ENCODE assay signal across 8 mouse cellular contexts in genomic region chr19:53892061-53892460, GRCm38 (mm10). TPM values are rescaled to one million over a fixed set of nuclear protein-coding genes. Genes with fewer than 3 reads are reported as not detected.
DNase-seq lines count a peak whose midpoint lies in the region; ATAC-seq lines count a peak whose summit lies in the region.

Gene Pdcd4 (plus strand): TSS chr19:53892231.

- peak within 1 kb of the TSS; percentile 69 for H3K27ac ChIP-seq in heart, embryonic 15.5 days
- H3K27ac ChIP-seq in midbrain, embryonic 10.5 days (replicated peaks), result 0 out of 2 replicates have a peak within 1 kb of the TSS, but pooled peaks have one; percentile 6

- DNase-seq in urinary bladder, adult 2 months (ENCODE audit: low spot score), result no peak
- no peak for DNase-seq in urinary bladder, postnatal 25 days (ENCODE audit: low spot score)
- no peak for DNase-seq in layer of hippocampus, postnatal 36 days
- no peak for DNase-seq in midbrain, embryonic 10.5 days (ENCODE audit: low spot score)
- peak; percentile 27 for DNase-seq in yolk sac, embryonic 10.5 days (ENCODE audit: low spot score)
- DNase-seq in B cell, adult 2 months, result no peak

- WGBS in heart, embryonic 15.5 days, result 29% methylated on average over 3 of the region's 3 CpGs
- WGBS in midbrain, embryonic 10.5 days, result 71% methylated on average over 3 of the region's 3 CpGs

- H3K9me3 ChIP-seq in heart, embryonic 15.5 days (replicated peaks), result no peaks in the 10 kb centered on the region
- no peaks in the 10 kb centered on the region for H3K9me3 ChIP-seq in midbrain, embryonic 10.5 days (replicated peaks)

- H3K4me3 ChIP-seq in heart, embryonic 15.5 days, result no peak within 1 kb of the TSS
- H3K4me3 ChIP-seq in midbrain, embryonic 10.5 days, result no peak within 1 kb of the TSS

- no peaks in the 10 kb centered on the region for H3K27me3 ChIP-seq in heart, embryonic 15.5 days
- no peaks in the 10 kb centered on the region; the same call in 1 of the 2 replicates for H3K27me3 ChIP-seq in midbrain, embryonic 10.5 days (ENCODE audit: low read depth, poor library complexity, severe bottlenecking)

- ATAC-seq in erythroblast, adult 5-6 weeks (replicated peaks; ENCODE audit: low FRiP score, poor library complexity, severe bottlenecking), result 0 out of 2 replicates have a peak, but pooled peaks have one; percentile 15
- no peak; the same call in 1 of the 2 replicates for ATAC-seq in heart, embryonic 15.5 days (replicated peaks; ENCODE audit: insufficient number of reproducible peaks, insufficient read depth, low FRiP score, low read depth)

- peaks cover 44% of the 10 kb centered on the region for H3K4me1 ChIP-seq in heart, embryonic 15.5 days (replicated peaks)
- 0 out of 2 replicates have a peak, but pooled peaks cover 4% of the 10 kb centered on the region for H3K4me1 ChIP-seq in midbrain, embryonic 10.5 days

- H3K9ac ChIP-seq in heart, embryonic 15.5 days, result no peak within 1 kb of the TSS; the same call in 1 of the 2 replicates

- no peaks in the 10 kb centered on the region for H3K36me3 ChIP-seq in heart, embryonic 15.5 days
- no peaks in the 10 kb centered on the region for H3K36me3 ChIP-seq in midbrain, embryonic 10.5 days

- H3K4me2 ChIP-seq in heart, embryonic 15.5 days, result no peak within 1 kb of the TSS

RNA-seq across cellular contexts. Expression of gene Pdcd4, which starts in this region (rescaled TPM):
- polyA plus RNA-seq in urinary bladder, adult 2 months (2012; rRNA removed), result 81.3 and 100 TPM in 2 replicates
- 46.9 and 57.7 TPM in 2 replicates for total RNA-seq in erythroblast, adult 5-6 weeks (2015; ENCODE audit: low replicate concordance)
- total RNA-seq in erythroblast, adult 5-6 weeks (2017; ENCODE audit: low replicate concordance), result 66.9 and 99.0 TPM in 2 replicates
- polyA plus RNA-seq in heart, embryonic 15.5 days (2015; fragmentation: Nextera tagmentation; extraction: Ambion mirVana), result 35.9 and 38.2 TPM in 2 replicates
- 100 to 1,000 TPM; 115 to 125 TPM for total RNA-seq in layer of hippocampus, postnatal 36 days (2021)
- 48.8 and 57.6 TPM in 2 replicates for polyA plus RNA-seq in midbrain, embryonic 10.5 days (2016; fragmentation: Nextera tagmentation; extraction: Ambion mirVana)
